Mouse (Mus musculus) liver, adult 2 months (tissue): ENCODE results near the gene Themis3.

Experiments used
- CTCF ChIP-seq: fragments of 200-500 bp; IDR thresholded peaks from 2 replicates; pipeline ENCODE4 v1.5.1; 2011; ENCODE audit warnings: low read depth, low read length, control low read depth
- POLR2A ChIP-seq: fragments of 200-500 bp; IDR thresholded peaks from 2 replicates; pipeline ENCODE4 v1.6.1; 2011; ENCODE audit warnings: low read length, control low read depth; ENCODE audit not compliant: insufficient read depth; ENCODE audit errors: extremely low read depth

- TF ChIP-seq CTCF (no peak), POLR2A (no peak)
These were observed 10.5 kb upstream of the Themis3 start for GRCm38 (mm10) chr17:66604931-66605330.
